Mouse (Mus musculus) kidney, postnatal 10 days (tissue): ENCODE data around the gene Cpd.

ENCODE experiments used
- DNase-seq: peaks from one replicate; pipeline ENCODE4 v3.0.0; 2021; ENCODE audit warnings: mixed read lengths

Cpd gene

GRCm38 (mm10) chr11:76846878-76847222, at the start of gene Cpd:
Cpd (minus strand) TSS chr11:76847018.
- peak; percentile 98 for DNase-seq

- peak; percentile 37 for DNase-seq
These were observed 49.5 kb upstream of the Cpd start for GRCm38 (mm10) chr11:76896360-76896759.

- peak; percentile 82 for DNase-seq
These were observed 47.4 kb upstream of the Cpd start for GRCm38 (mm10) chr11:76894240-76894639.

GRCm38 (mm10) chr11:76893570-76893969, 46.8 kb upstream of the Cpd start:
- peak; percentile 77 for DNase-seq

GRCm38 (mm10) chr11:76892972-76893371, 46.2 kb upstream of the Cpd start:
- DNase-seq, result no peak

GRCm38 (mm10) chr11:76891738-76892349, 45.0 kb upstream of the Cpd start:
- no peak for DNase-seq

- no peak for DNase-seq
These were observed 44.4 kb upstream of the Cpd start for GRCm38 (mm10) chr11:76891171-76891570.

- peak; percentile 61 for DNase-seq
These were observed 42.7 kb upstream of the Cpd start for GRCm38 (mm10) chr11:76889339-76890164.

- DNase-seq, result no peak
These were observed 37.6 kb upstream of the Cpd start for GRCm38 (mm10) chr11:76884451-76884850.

GRCm38 (mm10) chr11:76879816-76880215, 33.0 kb upstream of the Cpd start:
- DNase-seq, result no peak

- DNase-seq, result peak; percentile 30
These were observed 27.9 kb upstream of the Cpd start for GRCm38 (mm10) chr11:76874766-76875165.

GRCm38 (mm10) chr11:76873865-76874264, 27.0 kb upstream of the Cpd start:
- no peak for DNase-seq

GRCm38 (mm10) chr11:76872556-76873234, 25.9 kb upstream of the Cpd start:
- no peak for DNase-seq

- no peak for DNase-seq
These were observed 14.4 kb upstream of the Cpd start for GRCm38 (mm10) chr11:76861185-76861584.

GRCm38 (mm10) chr11:76859261-76859660, 12.4 kb upstream of the Cpd start:
- DNase-seq, result no peak

GRCm38 (mm10) chr11:76858781-76859180, 12.0 kb upstream of the Cpd start:
- no peak for DNase-seq

GRCm38 (mm10) chr11:76857111-76857510, 10.3 kb upstream of the Cpd start:
- no peak for DNase-seq

GRCm38 (mm10) chr11:76856601-76857000, 9.8 kb upstream of the Cpd start:
- DNase-seq, result no peak

GRCm38 (mm10) chr11:76854475-76855341, 7.9 kb upstream of the Cpd start:
- peak; percentile 52 for DNase-seq

- DNase-seq, result peak; percentile 5
These were observed 4.7 kb upstream of the Cpd start for GRCm38 (mm10) chr11:76851512-76851911.

- DNase-seq, result peak; percentile 36
These were observed 2.8 kb upstream of the Cpd start for GRCm38 (mm10) chr11:76849596-76849995.

GRCm38 (mm10) chr11:76848081-76848480, 1.3 kb upstream of the Cpd start:
- DNase-seq, result peak; percentile 2

GRCm38 (mm10) chr11:76847354-76847753, 536 bp upstream of the Cpd start:
- peak; percentile 3 for DNase-seq
